Mouse (Mus musculus) frontal cortex, postnatal 14 days (tissue): ENCODE measurements around the gene Rps6ka1.
A peak's percentile ranks its signal among the peaks of the same experiment; 100 is the strongest.
"Not testable (repeated sequence)": the region's sequence is repeated elsewhere in the genome, so short reads cannot be mapped to it uniquely, and the experiment has no call there.

Experiments used
- DNase-seq, 2 experiments: peaks; one replicate each; pipeline ENCODE4 v3.0.0; 2022; ENCODE audit warnings: low spot score in 2 of 2

Gene Rps6ka1

GRCm38 (mm10) chr4:133863795-133864379 lies 23.7 kb downstream of the Rps6ka1 start:
- DNase-seq = no peak

- DNase-seq = no peak
These were observed 30.1 kb downstream of the Rps6ka1 start for GRCm38 (mm10) chr4:133857527-133857926.

- no peak for DNase-seq
These were observed 33.0 kb downstream of the Rps6ka1 start for GRCm38 (mm10) chr4:133854621-133855020.

GRCm38 (mm10) chr4:133853630-133854029 lies 34.0 kb downstream of the Rps6ka1 start:
- DNase-seq = no peak

GRCm38 (mm10) chr4:133846625-133847024 lies 41.0 kb downstream of the Rps6ka1 start:
- no peak for DNase-seq

GRCm38 (mm10) chr4:133845060-133845459 lies 42.5 kb downstream of the Rps6ka1 start:
- DNase-seq = no peak

- no peak for DNase-seq
These were observed 43.3 kb downstream of the Rps6ka1 start for GRCm38 (mm10) chr4:133844209-133844841.

- DNase-seq = no peak
These were observed 44.4 kb downstream of the Rps6ka1 start for GRCm38 (mm10) chr4:133842992-133843737.

GRCm38 (mm10) chr4:133841756-133842483 lies 45.7 kb downstream of the Rps6ka1 start:
- not testable (repeated sequence) for DNase-seq

GRCm38 (mm10) chr4:133841035-133841434 lies 46.6 kb downstream of the Rps6ka1 start:
- no peak for DNase-seq

- no peak for DNase-seq
These were observed 47.1 kb downstream of the Rps6ka1 start for GRCm38 (mm10) chr4:133840501-133840900.

GRCm38 (mm10) chr4:133839385-133839826 lies 48.2 kb downstream of the Rps6ka1 start:
- no peak for DNase-seq

GRCm38 (mm10) chr4:133836575-133836974 lies 51.0 kb downstream of the Rps6ka1 start:
- DNase-seq = no peak

- DNase-seq = no peak
These were observed 52.4 kb downstream of the Rps6ka1 start for GRCm38 (mm10) chr4:133835211-133835610.

GRCm38 (mm10) chr4:133832945-133833874 lies 54.4 kb downstream of the Rps6ka1 start:
- no peak for DNase-seq

- no peak for DNase-seq
These were observed 57.1 kb downstream of the Rps6ka1 start for GRCm38 (mm10) chr4:133830453-133830852.

- DNase-seq = peak; percentile 49 to 73
These were observed 58.1 kb downstream of the Rps6ka1 start for GRCm38 (mm10) chr4:133829281-133830070.

- DNase-seq = no peak
These were observed 59.5 kb downstream of the Rps6ka1 start for GRCm38 (mm10) chr4:133827887-133828794.

- DNase-seq = no peak
These were observed 60.2 kb downstream of the Rps6ka1 start for GRCm38 (mm10) chr4:133827354-133827753.
